Mouse (Mus musculus) midbrain, postnatal 0 days (tissue): ENCODE measurements around the gene Tmem63c. TPM values are rescaled to one million over a fixed set of nuclear protein-coding genes. Genes with fewer than 3 reads are reported as not detected.
A peak's percentile ranks its signal among the peaks of the same experiment; 100 is the strongest.

Experiments
- ATAC-seq: fragments of 200-750 bp; cut with Nextera tagmentation; 2 replicates; pipeline ENCODE4 v1.8.0; 2017; ENCODE audit warnings: moderate number of reproducible peaks, mild to moderate bottlenecking, moderate TSS enrichment, moderate library complexity; ENCODE audit not compliant: low FRiP score
- DNase-seq: peaks from one replicate; pipeline ENCODE4 v3.0.0-alpha.2; 2015; ENCODE audit warnings: low spot score
- H3K27ac ChIP-seq: fragments of 300-500 bp; sonication (generic); 2 replicates; pipeline ENCODE4 v1.5.1; 2014; ENCODE audit warnings: low read depth, mild to moderate bottlenecking, low read length, mixed read lengths
- H3K27me3 ChIP-seq: fragments of 300-500 bp; sonication (generic); 2 replicates; pipeline ENCODE4 v1.6.1; 2014; ENCODE audit warnings: low read length, control low read depth, mixed read lengths; ENCODE audit not compliant: insufficient read depth
- H3K36me3 ChIP-seq: fragments of 300-500 bp; sonication (generic); 2 replicates; pipeline ENCODE4 v1.6.1; 2014; ENCODE audit warnings: low read length, control low read depth, mixed read lengths; ENCODE audit not compliant: insufficient read depth
- H3K4me1 ChIP-seq: fragments of 300-500 bp; sonication (generic); 2 replicates; pipeline ENCODE4 v1.6.1; 2014; ENCODE audit warnings: mild to moderate bottlenecking, control low read depth, antibody characterized with exemption, low read length, mixed read lengths; ENCODE audit not compliant: insufficient read depth
- H3K4me2 ChIP-seq: fragments of 300-500 bp; sonication (generic); 2 replicates; pipeline ENCODE4 v1.6.1; 2014; ENCODE audit warnings: low read depth, mild to moderate bottlenecking, low read length, mixed read lengths; ENCODE audit not compliant: poor library complexity, severe bottlenecking
- H3K4me3 ChIP-seq: fragments of 300-500 bp; sonication (generic); 2 replicates; pipeline ENCODE4 v1.5.1; 2014; ENCODE audit warnings: low read depth, mild to moderate bottlenecking, low read length, moderate library complexity
- H3K9ac ChIP-seq: fragments of 300-500 bp; sonication (generic); replicated peaks from 2 replicates; pipeline ENCODE4 v1.6.1; 2014; ENCODE audit warnings: mild to moderate bottlenecking, low read length, moderate library complexity, mixed read lengths; ENCODE audit not compliant: poor library complexity, severe bottlenecking
- H3K9me3 ChIP-seq: fragments of 300-500 bp; sonication (generic); 2 replicates; pipeline ENCODE4 v1.6.1; 2016; ENCODE audit warnings: low read length, control low read depth
- CTCF ChIP-seq: IDR thresholded peaks from 2 replicates; pipeline ENCODE4 v1.5.1; 2016; ENCODE audit warnings: antibody characterized with exemption, mild to moderate bottlenecking
- WGBS: fragments of 180-500 bp; shearing (Covaris S2); extraction: QIAGEN DNeasy Blood & Tissue Kit; methylation state at CpG from one replicate; pipeline ENCODE4 v1.1.7; 2014; 5-methylcytosine and 5-hydroxymethylcytosine counted together
- polyA plus RNA-seq: library from polyadenylated mRNA; unstranded; fragments of >200 nt; fragmentation: Nextera tagmentation; extraction: Ambion mirVana; gene quantifications from 2 replicates; pipeline ENCODE4 v1.2.1, GENCODE M21; 2015
- total RNA-seq: library from RNA; depleted of rRNA; stranded (reverse); fragments of >200 nt; gene quantifications from 2 replicates; pipeline ENCODE4 v1.2.3, GENCODE M21; 2014

The Tmem63c gene
- total and polyA plus RNA-seq, 2 experiments from 2014 or later = 10.7 to 30.1 TPM

DNA sequence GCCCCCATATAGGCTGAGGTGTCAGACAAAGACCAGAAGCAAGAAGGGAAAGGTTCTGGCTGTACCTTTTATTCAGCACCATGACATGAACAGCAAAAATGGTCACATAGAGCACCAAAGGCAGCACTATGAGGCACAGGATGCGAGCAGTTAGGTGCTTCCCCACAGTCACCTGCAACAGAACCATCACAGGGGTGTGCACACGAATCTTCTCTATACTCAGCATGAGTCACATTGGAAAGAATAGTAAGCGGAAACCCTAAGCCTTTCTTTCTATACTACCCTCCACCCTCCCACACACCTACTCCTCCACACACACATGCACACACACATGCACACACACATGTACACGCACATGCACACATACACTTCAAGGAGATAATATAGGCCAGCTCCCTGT, 109.1 kb downstream of the Tmem63c start:
- Histone ChIP-seq H3K9ac (no peak overlapping the region), H3K4me2 (no peak overlapping the region), H3K27me3 (no peaks in the 10 kb centered on the region), H3K9me3 (no peaks in the 10 kb centered on the region), H3K4me3 (no peak overlapping the region), H3K36me3 (peaks cover 28% of the 10 kb centered on the region), H3K4me1 (no peaks in the 10 kb centered on the region), H3K27ac (no peak overlapping the region)
- WGBS = 96% methylated on average over 4 of the region's 4 CpGs
- ATAC-seq (no peak), DNase-seq (no peak)
- no peak for TF ChIP-seq CTCF

- no peak for TF ChIP-seq CTCF
- Histone ChIP-seq H3K27me3 (no peaks in the 10 kb centered on the region), H3K4me2 (no peak overlapping the region), H3K4me3 (no peak overlapping the region), H3K9ac (no peak overlapping the region), H3K27ac (no peak overlapping the region), H3K36me3 (peaks cover 31% of the 10 kb centered on the region), H3K9me3 (no peaks in the 10 kb centered on the region), H3K4me1 (no peaks in the 10 kb centered on the region)
- ATAC-seq (no peak), DNase-seq (peak; percentile 10)
- WGBS = 45% methylated on average over 2 of the region's 2 CpGs
These were observed 110.0 kb downstream of the Tmem63c start for GRCm38 (mm10) chr12:87131181-87131580.

DNA sequence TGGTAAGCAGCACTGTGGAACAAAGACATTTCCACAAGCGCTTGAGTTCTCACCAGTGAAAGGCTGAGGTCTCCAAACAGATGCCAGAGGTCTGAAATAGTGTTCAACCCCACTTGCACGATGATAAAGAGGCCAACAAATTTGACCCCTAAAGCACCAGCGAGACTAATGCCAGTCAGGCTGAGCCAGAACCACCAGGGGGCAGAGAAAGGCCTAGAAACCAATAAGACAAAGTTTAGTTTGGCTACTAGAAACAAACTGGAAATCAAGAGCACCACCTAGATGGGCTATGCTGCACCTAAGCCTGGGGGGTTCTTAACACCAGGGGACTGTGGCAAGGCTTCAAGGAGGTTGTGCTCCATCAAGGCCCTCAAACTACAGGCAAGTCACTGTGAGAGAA, 110.5 kb downstream of the Tmem63c start:
- no peak overlapping the region for H3K27ac ChIP-seq
- peak; percentile 71 for TF ChIP-seq CTCF
- DNase-seq = peak; percentile 56
- 51% methylated on average over 3 of the region's 3 CpGs for WGBS
- no peaks in the 10 kb centered on the region for H3K27me3 ChIP-seq
- H3K4me1 ChIP-seq = no peaks in the 10 kb centered on the region
- H3K36me3 ChIP-seq = peaks cover 31% of the 10 kb centered on the region
- H3K9me3 ChIP-seq = no peaks in the 10 kb centered on the region
- no peak for ATAC-seq
- no peak overlapping the region for H3K4me3 ChIP-seq
- no peak overlapping the region for H3K9ac ChIP-seq
- no peak overlapping the region for H3K4me2 ChIP-seq

GRCm38 (mm10) chr12:87132210-87132609, 111.1 kb downstream of the Tmem63c start:
- Histone ChIP-seq H3K4me1 (no peaks in the 10 kb centered on the region), H3K4me3 (no peak overlapping the region), H3K9me3 (no peaks in the 10 kb centered on the region), H3K9ac (no peak overlapping the region), H3K36me3 (peaks cover 26% of the 10 kb centered on the region), H3K27ac (no peak overlapping the region), H3K4me2 (no peak overlapping the region), H3K27me3 (no peaks in the 10 kb centered on the region)
- DNase-seq (no peak), ATAC-seq (no peak)
- TF ChIP-seq CTCF = no peak
- 87% methylated on average over 6 of the region's 6 CpGs for WGBS

DNA sequence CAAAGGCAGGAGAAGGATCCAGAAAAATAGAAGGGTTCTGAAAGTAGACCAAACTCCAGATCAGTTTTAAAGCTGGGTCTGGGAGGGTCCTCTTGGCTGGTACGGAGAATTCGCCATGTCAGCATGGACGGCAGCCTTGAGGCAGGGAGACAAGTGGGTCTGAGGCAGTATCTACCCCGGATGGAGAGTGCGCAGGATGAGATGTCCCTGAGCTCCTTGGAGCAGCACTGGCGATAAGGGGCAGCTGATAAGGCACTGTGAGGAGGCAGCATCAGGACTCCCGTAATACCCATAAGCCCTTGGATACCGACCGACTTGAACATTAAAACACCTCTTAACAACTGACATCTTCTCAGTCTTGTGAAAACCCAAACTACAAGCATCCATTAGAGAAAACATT, 111.6 kb downstream of the Tmem63c start:
- H3K27ac ChIP-seq = no peak overlapping the region
- no peak overlapping the region for H3K9ac ChIP-seq
- DNase-seq (no peak), ATAC-seq (no peak)
- no peak for TF ChIP-seq CTCF
- H3K36me3 ChIP-seq = peaks cover 23% of the 10 kb centered on the region
- WGBS = 96% methylated on average over 9 of the region's 9 CpGs
- no peak overlapping the region for H3K4me2 ChIP-seq
- no peak overlapping the region for H3K4me3 ChIP-seq
- H3K27me3 ChIP-seq = no peaks in the 10 kb centered on the region
- H3K9me3 ChIP-seq = no peaks in the 10 kb centered on the region
- no peaks in the 10 kb centered on the region for H3K4me1 ChIP-seq

GRCm38 (mm10) chr12:87137439-87138341, 116.5 kb downstream of the Tmem63c start:
- ATAC-seq = peak; percentile 65

More at GRCm38 (mm10) chr12:87137439-87138341, 116.5 kb downstream of the Tmem63c start:
- Histone ChIP-seq H3K4me2 (no peak overlapping the region), H3K9ac (no peak overlapping the region), H3K36me3 (peaks cover 9% of the 10 kb centered on the region; the same call in 1 of the 2 replicates), H3K27me3 (no peaks in the 10 kb centered on the region), H3K27ac (no peak overlapping the region), H3K4me1 (no peaks in the 10 kb centered on the region), H3K4me3 (no peak overlapping the region), H3K9me3 (no peaks in the 10 kb centered on the region)
- WGBS = 44% methylated on average over 15 of the region's 15 CpGs
- DNase-seq = peak; percentile 54
- no peak for TF ChIP-seq CTCF
